Mouse (Mus musculus) CD8-positive naive resting alpha-beta T cell, adult 2 months (primary cell): Measurements from ENCODE around the gene Rasal1.

Source experiments
- DNase-seq, 2 experiments: peaks; one replicate each; pipeline ENCODE4 v3.0.0; 2022; ENCODE audit warnings: low read depth in 2 of 2, low spot score in 2 of 2

The Rasal1 gene

DNA sequence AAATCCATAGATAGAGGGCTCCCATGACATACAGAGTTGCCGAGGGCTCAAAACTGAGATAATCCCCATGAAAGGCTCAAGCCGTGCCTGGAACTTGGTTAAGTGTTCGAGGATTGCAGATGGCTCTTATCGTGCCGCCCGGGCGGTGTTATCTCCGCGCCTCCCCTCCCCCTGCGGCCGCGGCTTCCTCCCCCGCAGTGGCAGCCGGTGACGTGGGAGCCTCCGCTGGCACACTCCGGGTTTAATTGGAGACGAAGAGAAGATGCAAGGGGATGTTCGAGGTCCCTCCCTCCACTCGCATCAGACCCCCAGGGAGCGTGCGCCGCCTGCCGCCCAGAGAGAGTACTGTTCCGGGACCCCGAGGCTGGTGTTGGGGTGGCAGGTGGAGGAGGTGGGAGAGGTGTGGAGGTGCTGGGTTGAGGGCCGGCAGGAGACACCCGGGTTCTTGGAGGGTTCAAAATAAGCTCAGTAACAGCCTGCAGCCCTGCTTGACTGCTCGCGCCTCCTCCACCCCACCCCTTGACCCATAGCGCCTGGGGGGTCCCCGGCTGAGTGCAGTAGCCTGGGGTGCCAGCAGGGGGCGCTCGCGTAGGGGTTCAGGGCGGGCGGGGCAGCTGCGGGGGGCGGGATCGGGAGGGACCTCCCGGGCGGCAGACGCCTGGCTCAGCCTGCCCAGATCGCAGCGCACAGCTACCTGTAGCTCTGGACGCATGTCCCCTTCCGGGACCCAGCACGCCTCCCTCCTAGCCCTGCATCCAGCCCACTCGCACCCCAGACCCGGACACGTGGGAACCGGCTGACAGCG, at the start of gene Rasal1:
Gene Rasal1, plus strand, starts transcription at position 244 of the 805 bp plus-strand sequence.
- peak; percentile 89 to 92 for DNase-seq

- DNase-seq = no peak
Measured at GRCm38 (mm10) chr5:120599625-120600024, 49.0 kb upstream of the Rasal1 start.

GRCm38 (mm10) chr5:120600946-120601668, 47.5 kb upstream of the Rasal1 start:
- no peak for DNase-seq

DNA sequence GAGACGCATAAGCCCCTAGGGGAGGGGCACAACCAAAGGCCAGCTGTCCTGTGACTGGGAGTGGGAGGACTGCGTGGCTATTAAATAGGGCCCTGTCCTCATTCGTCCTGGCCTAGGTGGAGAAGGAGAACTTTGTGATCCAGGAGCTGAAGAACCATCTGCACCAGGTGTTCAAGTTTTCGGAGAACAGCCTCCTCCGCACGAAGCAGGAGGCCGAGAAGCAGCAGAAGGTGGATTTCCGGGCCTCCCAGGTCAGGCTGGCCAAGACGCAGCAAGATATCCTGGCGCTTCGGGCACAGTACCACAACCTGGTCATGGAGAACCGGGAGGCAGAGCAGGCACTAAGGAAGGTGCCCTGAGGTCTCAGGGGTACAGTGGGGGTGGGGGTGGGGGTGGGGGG, 46.4 kb upstream of the Rasal1 start:
- DNase-seq = no peak

DNA sequence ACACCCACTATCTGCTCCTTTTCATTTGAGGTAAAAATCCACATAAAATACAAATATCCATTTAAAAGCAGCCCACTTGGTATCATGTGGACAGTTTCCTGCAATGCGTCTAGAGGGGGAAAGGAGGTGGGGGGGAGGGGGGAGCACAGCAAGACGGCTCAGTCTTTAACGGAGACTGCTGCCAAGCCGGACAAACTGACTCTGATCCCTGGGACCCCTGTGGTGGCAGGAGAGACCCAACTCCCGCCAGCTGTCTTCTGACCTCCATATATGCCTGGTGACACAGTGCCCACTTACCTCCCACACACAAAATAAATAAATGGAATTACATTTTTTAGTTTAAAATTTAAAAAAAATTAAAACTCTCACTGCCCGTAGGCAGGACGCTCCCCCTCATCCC, 45.1 kb upstream of the Rasal1 start:
- no peak for DNase-seq

DNA sequence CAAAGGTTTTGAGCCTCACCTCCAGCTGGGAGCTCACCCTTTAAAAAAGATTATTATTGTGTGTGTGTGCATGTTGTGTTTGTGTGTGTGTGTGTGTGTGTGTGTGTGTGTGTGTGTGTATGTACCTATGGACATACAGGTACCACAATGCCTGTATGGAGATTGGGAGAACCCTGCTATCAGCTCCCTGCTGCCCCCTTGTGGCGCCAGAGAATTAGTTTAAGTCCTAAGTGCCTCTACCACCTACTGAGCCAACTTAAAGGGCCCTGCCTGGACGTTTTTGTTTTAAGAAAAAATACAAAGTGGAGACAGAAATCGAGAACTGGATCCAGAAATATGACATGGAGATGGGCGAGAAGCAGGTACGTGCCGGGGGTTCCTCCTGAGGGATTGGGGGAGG, 43.8 kb upstream of the Rasal1 start:
- DNase-seq = peak; percentile 75 to 85

- DNase-seq = no peak
Measured at GRCm38 (mm10) chr5:120605241-120605661, 43.4 kb upstream of the Rasal1 start.

DNA sequence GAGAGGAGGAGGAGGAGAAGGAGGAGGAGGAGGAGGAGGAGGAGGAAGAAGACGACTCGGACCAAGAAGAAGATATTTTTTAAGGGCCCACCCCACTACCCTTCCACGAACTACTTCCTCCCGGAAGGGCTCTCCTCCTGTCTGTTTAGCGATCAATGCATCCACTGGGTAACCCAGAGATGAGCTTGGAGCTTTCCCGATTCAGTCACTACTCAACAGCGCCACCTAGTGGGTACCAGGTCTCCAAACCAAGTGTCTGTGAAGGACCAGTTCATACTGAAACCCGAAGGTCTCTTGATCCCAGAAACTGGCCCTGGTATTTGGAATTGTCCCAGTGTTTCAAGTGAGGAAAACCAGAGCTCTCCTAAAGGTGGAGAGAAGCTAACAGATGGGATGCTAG, 42.9 kb upstream of the Rasal1 start:
- peak; percentile 80 for DNase-seq

- DNase-seq = no peak
Measured at GRCm38 (mm10) chr5:120606590-120607200, 41.9 kb upstream of the Rasal1 start.

DNA sequence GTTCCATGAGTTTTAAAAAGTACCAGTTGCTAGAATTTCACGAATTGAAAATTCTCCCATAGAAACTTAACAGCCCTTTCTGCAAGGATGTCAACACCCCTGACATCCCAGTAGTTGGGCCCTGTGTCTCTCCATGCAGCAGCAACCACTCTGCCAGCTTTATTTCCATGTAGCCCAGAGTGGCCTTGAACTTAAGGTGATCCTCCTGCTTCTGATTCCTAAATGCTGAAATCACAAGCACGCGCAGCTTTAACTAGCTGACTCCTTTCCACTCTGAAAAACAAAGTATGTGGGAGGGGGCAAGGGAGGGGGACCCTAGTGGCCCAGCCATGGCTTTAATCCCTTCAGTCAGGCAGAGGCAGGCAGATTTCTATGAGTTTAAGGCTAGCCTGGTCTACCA, 41.3 kb upstream of the Rasal1 start:
- no peak for DNase-seq

- no peak for DNase-seq
Measured at GRCm38 (mm10) chr5:120609246-120609775, 39.3 kb upstream of the Rasal1 start.

DNA sequence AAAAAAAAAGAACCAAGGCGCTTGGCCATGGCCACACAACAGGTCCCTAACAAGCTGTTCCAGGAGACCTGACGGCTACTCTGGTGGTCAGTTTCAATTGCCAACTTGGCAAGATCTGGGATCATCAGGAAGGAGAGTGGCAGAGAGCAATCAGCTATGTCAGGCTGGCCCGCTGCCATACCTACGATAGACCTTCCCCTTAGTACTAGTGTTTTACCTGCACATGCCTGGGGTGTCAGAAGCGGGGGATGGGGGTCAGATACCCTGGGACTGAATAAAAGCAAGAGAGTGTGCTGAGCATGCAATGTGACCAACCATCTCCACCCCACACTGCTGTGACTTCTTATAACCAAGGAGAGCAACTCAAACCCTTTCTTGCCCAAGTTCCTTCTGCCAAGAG, 37.7 kb upstream of the Rasal1 start:
- no peak for DNase-seq

DNA sequence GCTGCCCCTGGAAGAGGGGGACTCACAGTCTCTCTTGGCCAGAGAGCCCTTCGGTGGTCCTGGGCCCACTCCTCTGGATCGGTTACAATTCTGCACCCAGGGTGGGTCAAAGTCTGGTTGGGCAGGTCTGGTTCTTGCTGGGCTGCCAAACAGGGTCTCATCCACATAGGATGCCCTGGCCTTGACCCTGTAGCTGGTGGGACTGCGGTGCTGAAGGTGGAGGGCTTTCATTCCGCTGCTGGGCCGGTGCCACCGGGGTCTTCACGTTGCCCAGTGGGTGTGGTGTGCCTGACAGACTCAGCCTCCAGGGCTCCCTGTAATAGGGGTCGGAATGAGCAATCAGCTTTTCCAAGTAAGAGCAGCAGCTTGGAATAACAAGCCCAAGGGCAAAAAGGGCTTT, 37.2 kb upstream of the Rasal1 start:
- no peak for DNase-seq

DNA sequence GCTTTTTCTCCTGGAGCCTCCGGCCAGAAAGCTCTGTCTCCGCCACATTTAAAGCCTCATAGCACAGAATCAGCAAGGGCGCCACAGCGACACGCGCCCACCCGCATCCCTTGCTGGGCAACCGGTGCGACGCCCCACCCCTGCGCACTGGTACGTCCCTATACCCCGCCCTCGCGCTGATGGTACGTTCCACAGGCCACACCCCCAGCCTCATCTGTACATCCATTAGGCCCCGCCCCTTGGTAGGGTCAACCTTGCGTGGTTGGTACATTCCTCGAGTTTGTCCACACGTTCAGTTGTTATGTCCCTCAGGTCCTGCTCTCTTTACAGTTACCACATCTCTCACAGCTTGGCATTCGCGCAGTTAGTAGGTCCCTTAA, 36.2 kb upstream of the Rasal1 start, which contains the start of the genes Rita1 and Ddx54:
Gene Rita1, minus strand, starts transcription at position 148 of the 380 bp plus-strand sequence.
Gene Ddx54, plus strand, starts transcription at position 298 of the 380 bp plus-strand sequence.
- DNase-seq = peak; percentile 95 to 98

GRCm38 (mm10) chr5:120612822-120613604, 35.6 kb upstream of the Rasal1 start:
- DNase-seq = peak; percentile 100

DNA sequence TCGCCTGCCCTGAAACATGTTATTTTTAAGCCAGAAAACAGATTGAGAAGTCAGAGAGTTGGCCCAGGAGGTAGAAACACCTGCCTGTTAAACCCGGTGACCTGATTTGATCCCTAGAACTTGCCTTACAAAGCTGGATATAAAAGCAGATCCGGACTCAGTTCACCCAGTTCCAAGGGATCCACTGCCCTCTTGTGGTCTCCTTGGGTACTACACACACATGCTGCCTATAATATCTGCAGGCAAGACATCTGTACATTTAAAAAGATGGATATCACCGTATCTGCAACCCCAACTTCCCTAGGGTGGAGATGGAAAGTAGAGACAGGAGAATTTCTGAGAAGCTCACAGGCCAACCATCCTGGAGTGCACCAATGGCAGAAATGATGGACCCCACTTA, 32.7 kb upstream of the Rasal1 start:
- DNase-seq = peak; percentile 53 to 71

GRCm38 (mm10) chr5:120618778-120619177, 29.8 kb upstream of the Rasal1 start:
- DNase-seq = no peak

GRCm38 (mm10) chr5:120619201-120619600, 29.4 kb upstream of the Rasal1 start:
- DNase-seq = peak; percentile 70 to 76

GRCm38 (mm10) chr5:120620375-120621077, 28.1 kb upstream of the Rasal1 start:
- peak; percentile 92 to 95 for DNase-seq
